In the genomic region with DNA sequence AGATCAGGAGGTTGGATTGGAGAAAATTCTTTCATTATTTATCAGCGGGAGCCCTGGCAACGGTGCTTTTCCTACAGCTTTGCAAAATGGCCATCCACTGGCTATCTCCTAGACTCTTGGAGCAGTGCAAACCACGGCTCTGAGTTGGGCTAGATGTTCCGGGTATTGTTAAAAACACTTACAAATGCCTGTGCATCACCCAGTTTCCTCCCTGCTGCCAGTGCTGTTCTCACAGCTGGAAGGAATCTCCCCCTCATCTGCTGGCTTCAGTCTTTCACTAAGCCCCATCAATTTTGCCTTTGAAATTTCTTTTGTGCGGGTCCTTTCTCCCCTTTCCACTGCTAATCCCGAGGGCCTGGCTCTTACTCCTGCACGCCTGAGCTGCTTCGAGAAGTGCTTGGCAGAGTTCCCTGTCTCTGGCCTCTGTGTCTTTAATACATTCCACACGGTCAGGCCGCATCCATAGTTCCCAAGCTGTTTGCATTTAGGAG, we compare ENCODE assay signal across 8 mouse cellular contexts.
DNase-seq lines count a peak whose midpoint lies in the region; ATAC-seq and TF ChIP-seq lines count a peak whose summit lies in the region.

No protein-coding gene starts in this region.

- peaks cover 11% of the 10 kb centered on the region for H3K4me1 ChIP-seq in hindbrain, embryonic 14.5 days (replicated peaks; ENCODE audit: control insufficient read depth, insufficient read depth, low read length)
- peaks cover 14% of the 10 kb centered on the region for H3K4me1 ChIP-seq in lung, embryonic 16.5 days (replicated peaks; ENCODE audit: control insufficient read depth, insufficient read depth, low read length)
- no peaks in the 10 kb centered on the region for H3K4me1 ChIP-seq in stomach, postnatal 0 days (replicated peaks; ENCODE audit: control insufficient read depth, insufficient read depth)

- H3K27me3 ChIP-seq in hindbrain, embryonic 14.5 days (ENCODE audit: control insufficient read depth, insufficient read depth, low read length): no peaks in the 10 kb centered on the region
- no peaks in the 10 kb centered on the region; the same call in 1 of the 2 replicates for H3K27me3 ChIP-seq in lung, embryonic 16.5 days (ENCODE audit: control insufficient read depth, insufficient read depth, low read depth, low read length)
- H3K27me3 ChIP-seq in stomach, postnatal 0 days (ENCODE audit: control insufficient read depth, insufficient read depth, low read length): no peaks in the 10 kb centered on the region

- no peaks in the 10 kb centered on the region for H3K36me3 ChIP-seq in hindbrain, embryonic 14.5 days (replicated peaks; ENCODE audit: control insufficient read depth, insufficient read depth)
- H3K36me3 ChIP-seq in lung, embryonic 16.5 days (ENCODE audit: control insufficient read depth, insufficient read depth, low read length): no peaks in the 10 kb centered on the region
- H3K36me3 ChIP-seq in stomach, postnatal 0 days (ENCODE audit: control insufficient read depth, insufficient read depth, low read length): no peaks in the 10 kb centered on the region

- no peak overlapping the region for H3K9ac ChIP-seq in hindbrain, embryonic 14.5 days
- no peak overlapping the region for H3K9ac ChIP-seq in lung, embryonic 16.5 days (ENCODE audit: low read length)
- H3K9ac ChIP-seq in stomach, postnatal 0 days (ENCODE audit: low read length): 0 out of 2 replicates have a peak overlapping the region, but pooled peaks have one; percentile 8

- no peak overlapping the region for H3K4me2 ChIP-seq in hindbrain, embryonic 14.5 days (replicated peaks)
- no peak overlapping the region for H3K4me2 ChIP-seq in lung, embryonic 16.5 days (ENCODE audit: low read depth, low read length)
- H3K4me2 ChIP-seq in stomach, postnatal 0 days (replicated peaks; ENCODE audit: low read depth): no peak overlapping the region

- DNase-seq in left cerebral cortex, postnatal 4 days: peak; percentile 71
- DNase-seq in left cerebral cortex, adult 11 months (ENCODE audit: low spot score): no peak
- DNase-seq in embryo, embryonic 11 days: peak; percentile 71
- DNase-seq in hindbrain, embryonic 14.5 days (ENCODE audit: low spot score): peak; percentile 61
- peak; percentile 29 for DNase-seq in stomach, postnatal 0 days (ENCODE audit: low spot score)
- DNase-seq in adrenal gland, postnatal 25 days: no peak
- no peak for DNase-seq in T-cell, adult 2 months (ENCODE audit: low spot score)

- H3K9me3 ChIP-seq in hindbrain, embryonic 14.5 days (ENCODE audit: control insufficient read depth, low read length): no peaks in the 10 kb centered on the region
- no peaks in the 10 kb centered on the region for H3K9me3 ChIP-seq in lung, embryonic 16.5 days (ENCODE audit: control insufficient read depth, low read length)
- H3K9me3 ChIP-seq in stomach, postnatal 0 days (ENCODE audit: control insufficient read depth, low read length): no peaks in the 10 kb centered on the region

- TF ChIP-seq EP300 in stomach, postnatal 0 days (optimal IDR thresholded peaks at IDR 0.05): no peak

- TF ChIP-seq CTCF in stomach, postnatal 0 days (IDR thresholded peaks at IDR 0.05; ENCODE audit: low read depth): no peak

- H3K4me3 ChIP-seq in hindbrain, embryonic 14.5 days (replicated peaks; ENCODE audit: low read length): no peak overlapping the region
- no peak overlapping the region for H3K4me3 ChIP-seq in lung, embryonic 16.5 days (ENCODE audit: low read length)
- H3K4me3 ChIP-seq in stomach, postnatal 0 days (ENCODE audit: low read depth, low read length): no peak overlapping the region

- peak overlapping the region; percentile 39; the same call in 1 of the 2 replicates for H3K27ac ChIP-seq in hindbrain, embryonic 14.5 days
- peak overlapping the region; percentile 49 for H3K27ac ChIP-seq in lung, embryonic 16.5 days (ENCODE audit: low read length)
- peak overlapping the region; percentile 45 for H3K27ac ChIP-seq in stomach, postnatal 0 days (replicated peaks)

- intact Hi-C loops in left cerebral cortex, postnatal 4 days (cut with DNase I): no loop called here

- no peak; the same call in 1 of the 2 replicates for ATAC-seq in hindbrain, embryonic 14.5 days (ENCODE audit: low FRiP score)
- peak; percentile 92 for ATAC-seq in lung, embryonic 16.5 days (ENCODE audit: low read depth)
- no peak for ATAC-seq in stomach, postnatal 0 days (ENCODE audit: low FRiP score, low TSS enrichment)

- WGBS in hindbrain, embryonic 14.5 days: 9% methylated on average over 10 of the region's 10 CpGs
- WGBS in lung, embryonic 16.5 days: 15% methylated on average over 10 of the region's 10 CpGs
- WGBS in stomach, postnatal 0 days: 25% methylated on average over 10 of the region's 10 CpGs

Comparison
In these comparisons a context has a peak if more than half of its experiments do, and no peak if none do; other contexts are left out.
1. DNase-seq: peak in left cerebral cortex, postnatal 4 days (single experiment), embryo, embryonic 11 days (single experiment), hindbrain, embryonic 14.5 days (single experiment) and stomach, postnatal 0 days (single experiment); none in left cerebral cortex, adult 11 months (single experiment), adrenal gland, postnatal 25 days (single experiment) and T-cell, adult 2 months (single experiment).
2. Peak in every context shown above with its lines, with median percentiles within 50 percentile points of each other: H3K27ac ChIP-seq.